Mouse (Mus musculus): Measurements from ENCODE around the gene Vti1a. TPM values are rescaled to one million over a fixed set of nuclear protein-coding genes. Genes with fewer than 3 reads are reported as not detected.

Gene Vti1a
- polyA plus RNA-seq, 1 experiment from 2014 or later, result 24.2 TPM

GRCm38 (mm10) chr19:55556168-55556999, 240.3 kb downstream of the Vti1a start:
- 7% methylated on average over 21 of the region's 21 CpGs for WGBS
- peaks cover 13% of the 10 kb centered on the region for H3K4me1 ChIP-seq (ENCODE audit: control insufficient read depth, insufficient read depth, low read length)
- H3K4me2 ChIP-seq (ENCODE audit: low read depth, severe bottlenecking), result peak overlapping the region; percentile 34
- H3K9me3 ChIP-seq (ENCODE audit: control insufficient read depth, low read length), result no peaks in the 10 kb centered on the region
- no peaks in the 10 kb centered on the region for H3K27me3 ChIP-seq (ENCODE audit: control insufficient read depth, insufficient read depth, low read length)
- H3K9ac ChIP-seq (ENCODE audit: low read length), result no peak overlapping the region; the same call in 1 of the 2 replicates
- no peaks in the 10 kb centered on the region for H3K36me3 ChIP-seq (ENCODE audit: control insufficient read depth, insufficient read depth, low read length)
- H3K4me3 ChIP-seq (ENCODE audit: low read depth, low read length), result no peak overlapping the region
- H3K27ac ChIP-seq (replicated peaks; ENCODE audit: low read depth, low read length), result no peak overlapping the region; the same call in 1 of the 2 replicates
- peak; percentile 86 for ATAC-seq (ENCODE audit: insufficient number of reproducible peaks, low FRiP score, low TSS enrichment, low read depth)
- peak; percentile 73 for DNase-seq (ENCODE audit: low spot score)

DNA sequence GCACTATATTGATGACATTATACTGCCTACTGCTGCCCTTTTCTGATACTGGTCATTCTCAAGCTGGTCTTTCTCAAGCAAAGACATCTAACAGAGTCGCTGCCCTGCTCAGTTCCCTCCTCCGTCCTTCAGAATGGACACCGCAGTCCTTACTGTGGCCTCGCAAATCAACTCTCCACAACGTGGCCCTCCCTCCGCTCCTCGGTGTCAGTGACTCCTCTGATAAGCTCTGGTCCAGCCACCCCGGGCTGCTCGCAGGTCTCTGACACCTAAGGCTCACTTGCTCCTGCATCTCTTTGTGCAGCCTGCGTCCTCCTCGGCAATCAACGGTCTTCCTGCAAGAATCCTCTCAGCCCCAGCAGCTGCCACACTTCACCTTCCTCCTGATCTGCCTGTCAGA, 243.2 kb downstream of the Vti1a start:
- Histone ChIP-seq H3K4me3 (ENCODE audit: low read depth, low read length) (no peak overlapping the region), H3K4me2 (ENCODE audit: low read depth, severe bottlenecking) (no peak overlapping the region), H3K36me3 (ENCODE audit: control insufficient read depth, insufficient read depth, low read length) (no peaks in the 10 kb centered on the region), H3K27me3 (ENCODE audit: control insufficient read depth, insufficient read depth, low read length) (no peaks in the 10 kb centered on the region), H3K4me1 (ENCODE audit: control insufficient read depth, insufficient read depth, low read length) (peaks cover 22% of the 10 kb centered on the region), H3K9me3 (ENCODE audit: control insufficient read depth, low read length) (no peaks in the 10 kb centered on the region), H3K27ac (replicated peaks; ENCODE audit: low read depth, low read length) (no peak overlapping the region), H3K9ac (ENCODE audit: low read length) (no peak overlapping the region)
- no peak for ATAC-seq (ENCODE audit: insufficient number of reproducible peaks, low FRiP score, low TSS enrichment, low read depth)
- WGBS, result 67% methylated on average over 12 of the region's 12 CpGs
- DNase-seq (ENCODE audit: low spot score), result no peak

- Histone ChIP-seq H3K4me1 (ENCODE audit: control insufficient read depth, insufficient read depth, low read length) (peaks cover 22% of the 10 kb centered on the region), H3K27ac (replicated peaks; ENCODE audit: low read depth, low read length) (no peak overlapping the region), H3K4me3 (ENCODE audit: low read depth, low read length) (no peak overlapping the region), H3K36me3 (ENCODE audit: control insufficient read depth, insufficient read depth, low read length) (no peaks in the 10 kb centered on the region), H3K4me2 (ENCODE audit: low read depth, severe bottlenecking) (no peak overlapping the region), H3K9me3 (ENCODE audit: control insufficient read depth, low read length) (no peaks in the 10 kb centered on the region), H3K9ac (ENCODE audit: low read length) (no peak overlapping the region), H3K27me3 (ENCODE audit: control insufficient read depth, insufficient read depth, low read length) (no peaks in the 10 kb centered on the region)
- 67% methylated on average over 11 of the region's 11 CpGs for WGBS
- DNase-seq (ENCODE audit: low spot score) (no peak), ATAC-seq (ENCODE audit: insufficient number of reproducible peaks, low FRiP score, low TSS enrichment, low read depth) (no peak)
Observed at GRCm38 (mm10) chr19:55560088-55560682, 244.1 kb downstream of the Vti1a start.

- Histone ChIP-seq H3K27me3 (ENCODE audit: control insufficient read depth, insufficient read depth, low read length) (no peaks in the 10 kb centered on the region), H3K9ac (ENCODE audit: low read length) (no peak overlapping the region), H3K4me2 (ENCODE audit: low read depth, severe bottlenecking) (no peak overlapping the region), H3K36me3 (ENCODE audit: control insufficient read depth, insufficient read depth, low read length) (no peaks in the 10 kb centered on the region), H3K27ac (replicated peaks; ENCODE audit: low read depth, low read length) (no peak overlapping the region), H3K4me1 (ENCODE audit: control insufficient read depth, insufficient read depth, low read length) (peaks cover 12% of the 10 kb centered on the region), H3K4me3 (ENCODE audit: low read depth, low read length) (no peak overlapping the region), H3K9me3 (ENCODE audit: control insufficient read depth, low read length) (no peaks in the 10 kb centered on the region)
- WGBS, result 92% methylated on average over 10 of the region's 10 CpGs
- DNase-seq (ENCODE audit: low spot score), result no peak
- ATAC-seq (ENCODE audit: insufficient number of reproducible peaks, low FRiP score, low TSS enrichment, low read depth), result no peak
Observed at GRCm38 (mm10) chr19:55561469-55561868, 245.4 kb downstream of the Vti1a start.

DNA sequence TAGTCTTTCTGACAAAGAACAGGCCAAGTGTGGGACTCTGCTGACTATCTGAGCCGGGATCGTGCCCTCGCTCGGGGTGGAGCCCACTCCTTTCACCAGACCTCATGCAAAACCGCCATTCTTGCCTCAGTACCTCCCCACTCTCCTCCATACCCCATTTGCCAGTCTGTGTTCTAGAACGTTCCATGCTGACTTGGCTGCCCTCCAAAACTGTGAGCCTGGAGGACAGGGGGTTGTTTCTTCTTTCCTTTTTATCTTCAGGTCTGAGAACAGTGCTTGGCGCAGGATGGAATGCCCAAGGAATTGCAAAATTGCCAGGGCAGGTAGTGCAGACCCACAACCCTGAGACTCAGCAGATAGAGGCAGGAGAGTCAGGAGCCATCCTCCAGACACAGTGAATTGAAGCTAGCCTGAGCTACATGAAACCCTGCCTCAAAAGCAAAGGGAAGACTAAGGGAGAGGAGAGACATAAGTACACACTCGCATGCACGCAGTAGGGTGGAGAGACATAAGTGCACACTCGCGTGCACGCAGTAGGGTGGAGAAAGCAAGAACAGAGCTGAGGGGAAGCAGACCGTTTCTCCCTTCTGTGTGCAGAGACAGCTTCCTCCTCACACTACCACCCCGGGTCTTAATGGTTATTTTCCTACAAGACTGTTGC, 246.5 kb downstream of the Vti1a start:
- H3K4me2 ChIP-seq (ENCODE audit: low read depth, severe bottlenecking), result no peak overlapping the region
- no peaks in the 10 kb centered on the region for H3K9me3 ChIP-seq (ENCODE audit: control insufficient read depth, low read length)
- H3K36me3 ChIP-seq (ENCODE audit: control insufficient read depth, insufficient read depth, low read length), result no peaks in the 10 kb centered on the region
- ATAC-seq (ENCODE audit: insufficient number of reproducible peaks, low FRiP score, low TSS enrichment, low read depth), result no peak
- no peak for DNase-seq (ENCODE audit: low spot score)
- 79% methylated on average over 14 of the region's 14 CpGs for WGBS
- H3K9ac ChIP-seq (ENCODE audit: low read length), result no peak overlapping the region
- 0 out of 2 replicates have a peak, but pooled peaks cover 9% of the 10 kb centered on the region for H3K4me1 ChIP-seq (ENCODE audit: control insufficient read depth, insufficient read depth, low read length)
- no peaks in the 10 kb centered on the region for H3K27me3 ChIP-seq (ENCODE audit: control insufficient read depth, insufficient read depth, low read length)
- H3K27ac ChIP-seq (replicated peaks; ENCODE audit: low read depth, low read length), result no peak overlapping the region
- no peak overlapping the region for H3K4me3 ChIP-seq (ENCODE audit: low read depth, low read length)

DNA sequence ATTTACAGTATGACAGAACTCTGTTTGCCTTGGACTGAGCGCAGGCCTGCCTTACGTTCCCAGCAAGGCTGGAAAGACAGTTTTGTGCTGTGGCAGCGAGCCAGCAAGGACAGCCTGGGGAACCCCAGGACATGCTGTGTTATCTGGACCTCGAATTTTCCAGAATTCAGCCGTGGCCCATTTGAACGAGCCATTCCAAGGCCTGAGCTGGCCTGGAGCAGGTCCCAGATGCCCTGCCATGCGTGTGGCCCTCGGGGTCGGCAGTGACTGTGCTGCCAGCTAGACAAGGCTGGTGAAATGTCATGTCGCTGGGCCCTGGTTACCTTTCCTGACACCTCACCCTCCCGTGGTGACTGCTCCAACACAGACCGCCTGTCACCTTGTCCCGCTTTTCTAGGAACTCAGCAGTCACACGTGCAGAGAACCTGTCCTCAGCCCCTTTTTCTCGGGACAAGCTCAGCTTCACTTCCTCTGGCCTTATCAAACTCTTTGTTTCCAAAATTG, 247.1 kb downstream of the Vti1a start:
- no peak overlapping the region for H3K27ac ChIP-seq (replicated peaks; ENCODE audit: low read depth, low read length)
- WGBS, result 69% methylated on average over 15 of the region's 15 CpGs
- H3K4me1 ChIP-seq (ENCODE audit: control insufficient read depth, insufficient read depth, low read length), result 0 out of 2 replicates have a peak, but pooled peaks cover 9% of the 10 kb centered on the region
- no peak overlapping the region for H3K4me3 ChIP-seq (ENCODE audit: low read depth, low read length)
- no peak overlapping the region for H3K4me2 ChIP-seq (ENCODE audit: low read depth, severe bottlenecking)
- H3K27me3 ChIP-seq (ENCODE audit: control insufficient read depth, insufficient read depth, low read length), result no peaks in the 10 kb centered on the region
- H3K36me3 ChIP-seq (ENCODE audit: control insufficient read depth, insufficient read depth, low read length), result no peaks in the 10 kb centered on the region
- DNase-seq (ENCODE audit: low spot score), result peak; percentile 37
- ATAC-seq (ENCODE audit: insufficient number of reproducible peaks, low FRiP score, low TSS enrichment, low read depth), result no peak
- no peak overlapping the region for H3K9ac ChIP-seq (ENCODE audit: low read length)
- no peaks in the 10 kb centered on the region for H3K9me3 ChIP-seq (ENCODE audit: control insufficient read depth, low read length)

DNA sequence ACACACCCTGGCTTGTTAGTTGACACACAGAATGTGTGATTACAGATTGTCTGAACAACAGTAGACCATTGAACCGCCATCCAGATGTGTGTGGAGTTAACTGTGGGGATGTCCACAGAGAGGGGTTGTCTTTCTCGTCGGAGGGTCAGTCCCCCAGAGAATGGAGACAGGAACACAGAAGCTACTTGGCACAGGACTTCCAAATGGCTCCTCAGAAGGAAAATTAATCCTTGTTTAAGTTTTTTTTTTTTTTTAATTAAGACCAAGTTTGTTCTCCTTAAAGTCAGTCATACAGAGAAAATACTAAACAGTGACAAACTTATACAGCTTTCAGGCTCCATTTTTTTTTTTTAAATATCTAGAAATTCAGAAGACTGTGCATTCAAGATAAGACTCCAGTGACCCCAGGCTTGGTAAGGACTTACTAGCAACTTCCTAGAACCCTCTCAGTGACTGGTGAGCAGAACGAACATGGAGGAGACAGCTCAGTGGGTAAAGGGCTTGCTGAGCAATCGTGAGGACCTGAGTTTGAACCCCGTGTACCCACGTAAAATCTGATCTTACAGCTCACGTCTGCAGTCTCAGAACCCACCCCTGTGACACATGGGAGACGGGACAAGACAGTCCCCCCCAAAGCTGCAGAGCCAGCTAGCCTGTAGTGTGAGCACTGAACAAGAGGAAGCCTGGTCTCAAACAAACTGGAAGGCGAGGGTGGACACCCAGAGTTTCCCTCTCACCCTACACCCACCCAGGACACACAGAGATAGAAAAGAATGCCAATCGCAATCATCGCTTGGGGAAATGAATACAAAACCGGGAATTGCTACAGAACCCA, 248.2 kb downstream of the Vti1a start:
- DNase-seq (ENCODE audit: low spot score) (no peak), ATAC-seq (ENCODE audit: insufficient number of reproducible peaks, low FRiP score, low TSS enrichment, low read depth) (no peak)
- H3K9ac ChIP-seq (ENCODE audit: low read length), result no peak overlapping the region
- no peaks in the 10 kb centered on the region for H3K9me3 ChIP-seq (ENCODE audit: control insufficient read depth, low read length)
- H3K4me2 ChIP-seq (ENCODE audit: low read depth, severe bottlenecking), result no peak overlapping the region
- 0 out of 2 replicates have a peak, but pooled peaks cover 9% of the 10 kb centered on the region for H3K4me1 ChIP-seq (ENCODE audit: control insufficient read depth, insufficient read depth, low read length)
- H3K27ac ChIP-seq (replicated peaks; ENCODE audit: low read depth, low read length), result no peak overlapping the region
- H3K27me3 ChIP-seq (ENCODE audit: control insufficient read depth, insufficient read depth, low read length), result no peaks in the 10 kb centered on the region
- no peaks in the 10 kb centered on the region for H3K36me3 ChIP-seq (ENCODE audit: control insufficient read depth, insufficient read depth, low read length)
- no peak overlapping the region for H3K4me3 ChIP-seq (ENCODE audit: low read depth, low read length)
- WGBS, result 89% methylated on average over 13 of the region's 13 CpGs

DNA sequence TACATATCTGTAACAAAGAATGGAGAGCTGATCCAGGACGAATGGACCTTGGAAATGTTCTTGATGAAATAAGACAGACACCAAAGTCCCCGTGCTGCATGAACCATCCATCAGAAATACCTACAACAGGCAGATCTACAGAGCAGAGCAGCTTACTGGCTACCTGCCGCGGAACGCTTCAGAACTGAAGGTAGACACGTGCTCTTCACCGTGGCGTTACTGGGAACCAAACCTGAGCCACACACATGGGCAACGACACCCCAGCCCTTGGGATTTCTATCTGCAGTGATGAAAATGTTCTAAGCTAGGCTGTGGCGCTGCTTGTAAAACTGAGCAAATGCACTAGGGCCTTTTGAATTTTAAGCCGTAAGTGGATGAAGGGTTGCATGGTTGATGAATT, 249.0 kb downstream of the Vti1a start:
- no peak overlapping the region for H3K4me2 ChIP-seq (ENCODE audit: low read depth, severe bottlenecking)
- ATAC-seq (ENCODE audit: insufficient number of reproducible peaks, low FRiP score, low TSS enrichment, low read depth), result no peak
- H3K4me1 ChIP-seq (ENCODE audit: control insufficient read depth, insufficient read depth, low read length), result 0 out of 2 replicates have a peak, but pooled peaks cover 9% of the 10 kb centered on the region
- no peak overlapping the region for H3K4me3 ChIP-seq (ENCODE audit: low read depth, low read length)
- no peaks in the 10 kb centered on the region for H3K27me3 ChIP-seq (ENCODE audit: control insufficient read depth, insufficient read depth, low read length)
- 90% methylated on average over 11 of the region's 11 CpGs for WGBS
- no peaks in the 10 kb centered on the region for H3K9me3 ChIP-seq (ENCODE audit: control insufficient read depth, low read length)
- H3K36me3 ChIP-seq (ENCODE audit: control insufficient read depth, insufficient read depth, low read length), result no peaks in the 10 kb centered on the region
- H3K27ac ChIP-seq (replicated peaks; ENCODE audit: low read depth, low read length), result no peak overlapping the region
- H3K9ac ChIP-seq (ENCODE audit: low read length), result no peak overlapping the region
- DNase-seq (ENCODE audit: low spot score), result no peak
